Mouse (Mus musculus) C2C12 (cell line): ENCODE measurements around the gene Gm42791. TPM values are rescaled to one million over a fixed set of nuclear protein-coding genes. Genes with fewer than 3 reads are reported as not detected.

Experiments
- H3K27me3 ChIP-seq: one replicate; pipeline ENCODE4 v1.6.1; 2011; ENCODE audit not compliant: control insufficient read depth, insufficient read depth, insufficient read length
- H3K36me3 ChIP-seq: one replicate; pipeline ENCODE4 v1.6.1; 2011; ENCODE audit not compliant: control insufficient read depth, insufficient read depth
- H3K4me3 ChIP-seq: one replicate; pipeline ENCODE4 v1.5.1; 2011; ENCODE audit warnings: mild to moderate bottlenecking, control low read depth; ENCODE audit not compliant: poor library complexity, insufficient read depth, severe bottlenecking
- H3K79me2 ChIP-seq: one replicate; pipeline ENCODE4 v1.6.1; 2011; ENCODE audit not compliant: control insufficient read depth, insufficient read depth
- H3K79me3 ChIP-seq: one replicate; pipeline ENCODE4 v1.6.1; 2011; ENCODE audit warnings: low read depth, control low read depth
- H3ac ChIP-seq: one replicate; pipeline ENCODE3; 2011; ENCODE audit warnings: low read depth; ENCODE audit not compliant: control insufficient read depth, insufficient read length
- CEBPB ChIP-seq: IDR thresholded peaks from one replicate; pipeline ENCODE4 v1.6.1; 2011; ENCODE audit warnings: low read depth, mild to moderate bottlenecking, control low read depth, moderate library complexity
- CTCF ChIP-seq: IDR thresholded peaks from one replicate; pipeline ENCODE4 v1.5.1; 2011; ENCODE audit not compliant: control insufficient read depth, insufficient read depth, insufficient read length
- FOSL1 ChIP-seq: IDR thresholded peaks from one replicate; pipeline ENCODE4 v1.8.0; 2011; ENCODE audit warnings: mild to moderate bottlenecking, low read length; ENCODE audit not compliant: poor library complexity, insufficient read depth, severe bottlenecking
- MAX ChIP-seq: IDR thresholded peaks from one replicate; pipeline ENCODE4 v1.6.1; 2011; ENCODE audit warnings: mild to moderate bottlenecking, control low read depth
- MYOD1 ChIP-seq: IDR thresholded peaks from one replicate; pipeline ENCODE4 v1.6.1; 2011; ENCODE audit warnings: low read depth; ENCODE audit not compliant: control insufficient read depth, insufficient read length
- MYOG ChIP-seq: IDR thresholded peaks from one replicate; pipeline ENCODE4 v1.6.1; 2011; ENCODE audit not compliant: control insufficient read depth, insufficient read length; ENCODE audit errors: extremely low read depth
- USF1 ChIP-seq: IDR thresholded peaks from one replicate; pipeline ENCODE4 v1.6.1; 2011; ENCODE audit warnings: low read depth, mild to moderate bottlenecking, control low read depth, moderate library complexity
- polyA plus RNA-seq: library from polyadenylated mRNA; unstranded; fragments of >200 nt; fragmentation: generic; extraction: Trizol; gene quantifications from one replicate; pipeline ENCODE4 v1.2.1, GENCODE M21; 2012; ENCODE audit warnings: missing spikeins

The Gm42791 gene
- polyA plus RNA-seq, 1 experiment, result not detected

DNA sequence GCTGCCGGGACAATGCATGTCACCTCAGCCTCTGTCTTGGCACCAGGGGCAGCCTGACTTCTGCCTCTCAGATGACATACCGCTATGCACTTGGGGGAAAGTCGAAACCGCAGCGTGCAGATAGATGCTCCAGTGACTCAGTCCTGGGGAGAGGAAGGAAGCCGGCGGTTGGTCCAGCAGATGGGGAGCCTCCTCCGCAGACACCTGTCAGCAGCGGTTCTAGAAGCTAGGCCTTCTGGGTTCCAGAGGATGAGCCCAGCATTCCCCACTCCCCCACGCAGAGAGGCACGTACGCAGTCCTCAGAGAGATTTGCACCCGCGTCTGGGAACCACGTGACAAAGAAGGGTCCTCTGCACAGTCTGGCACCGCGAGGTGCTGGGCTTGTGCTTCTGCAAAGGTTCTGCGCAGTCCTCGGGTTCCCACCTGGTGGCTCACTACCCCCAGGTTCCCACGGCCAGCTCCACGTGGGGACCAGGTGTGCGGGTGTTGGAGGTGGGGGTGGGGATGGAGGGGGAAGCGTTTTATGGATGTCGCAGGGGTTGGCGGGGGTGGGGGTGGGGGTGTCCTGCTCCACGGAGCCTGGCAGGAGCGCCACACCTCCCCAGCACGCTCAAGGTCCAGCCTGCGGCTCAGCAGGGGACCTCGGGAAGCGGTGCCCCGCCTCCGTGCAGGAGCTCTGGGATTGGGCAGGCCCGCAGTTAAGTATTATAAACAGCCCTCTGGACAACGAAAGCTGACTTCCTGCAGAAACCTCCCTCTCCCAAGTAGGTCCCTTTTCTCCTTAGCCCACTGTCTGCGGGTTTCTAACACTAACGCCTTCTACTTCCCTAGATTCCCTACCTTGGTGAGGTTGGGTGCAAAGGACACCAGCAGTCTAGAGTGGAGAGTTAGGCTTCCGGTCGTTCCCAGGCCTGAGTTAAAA, 35.6 kb downstream of the Gm42791 start:
- TF ChIP-seq FOSL1 (peak; percentile 20), MAX (peak; percentile 77), CTCF (no peak), USF1 (peak; percentile 62), MYOD1 (peak; percentile 89), CEBPB (no peak), MYOG (no peak)
- Histone ChIP-seq H3K36me3 (no peaks in the 10 kb centered on the region), H3K4me3 (no peak overlapping the region), H3ac (no peak overlapping the region), H3K79me2 (no peaks in the 10 kb centered on the region), H3K27me3 (no peaks in the 10 kb centered on the region), H3K79me3 (no peaks in the 10 kb centered on the region)

DNA sequence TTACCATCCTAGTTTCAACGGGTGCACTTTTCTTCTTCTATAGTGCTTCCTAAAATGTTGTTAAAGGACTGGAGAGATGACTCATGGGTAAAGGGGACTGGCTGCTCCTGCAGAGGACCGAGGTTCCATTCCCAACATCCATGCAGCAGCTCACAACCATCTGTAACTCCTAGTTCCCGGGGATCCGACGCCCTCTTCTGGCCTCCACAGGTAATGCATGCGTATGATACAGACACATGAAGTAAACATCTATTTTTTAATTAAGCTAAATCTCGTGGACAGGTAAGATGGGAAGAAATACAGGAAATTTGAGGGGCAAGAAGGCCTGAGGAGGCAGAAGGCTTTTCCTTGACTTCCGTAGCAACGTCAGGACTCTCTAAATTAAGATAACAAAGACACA, 36.6 kb downstream of the Gm42791 start:
- no peaks in the 10 kb centered on the region for H3K79me2 ChIP-seq
- no peaks in the 10 kb centered on the region for H3K36me3 ChIP-seq
- no peak for TF ChIP-seq USF1
- TF ChIP-seq MAX, result no peak
- no peak for TF ChIP-seq CTCF
- TF ChIP-seq CEBPB, result no peak
- no peak for TF ChIP-seq MYOG
- no peak for TF ChIP-seq MYOD1
- TF ChIP-seq FOSL1, result no peak
- no peaks in the 10 kb centered on the region for H3K79me3 ChIP-seq
- H3K27me3 ChIP-seq, result no peaks in the 10 kb centered on the region
- H3K4me3 ChIP-seq, result no peak overlapping the region
- H3ac ChIP-seq, result no peak overlapping the region

DNA sequence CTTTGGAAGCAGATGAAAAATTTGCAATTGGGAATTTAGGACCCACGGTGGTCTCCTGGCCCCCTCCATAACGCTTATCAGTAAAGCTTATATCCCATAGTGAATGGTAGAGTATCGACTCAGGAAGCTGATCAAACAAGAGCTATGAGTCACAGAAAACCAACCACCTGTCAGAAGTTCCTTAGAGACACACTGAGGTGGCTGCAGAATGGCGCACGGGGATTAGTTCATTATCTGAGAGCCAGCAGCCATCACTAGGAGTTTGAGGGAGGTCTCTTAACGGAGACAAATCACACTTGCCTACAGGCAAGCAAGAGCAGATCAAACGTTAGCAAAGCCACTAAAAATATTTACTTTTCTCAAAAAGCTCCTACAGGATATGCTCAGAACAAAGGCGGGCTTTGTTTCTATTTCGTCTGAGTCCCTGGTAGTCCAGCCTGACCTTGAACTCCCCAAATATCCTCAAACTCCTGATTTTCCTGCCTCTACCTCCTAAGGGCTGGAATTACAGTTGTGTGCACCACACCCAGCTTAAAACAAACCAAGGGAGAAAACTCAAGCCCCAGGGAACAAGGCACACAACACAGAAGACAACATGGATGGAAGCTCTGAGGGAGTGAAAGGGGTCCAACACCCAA, 37.9 kb downstream of the Gm42791 start:
- H3K36me3 ChIP-seq, result no peaks in the 10 kb centered on the region
- H3K27me3 ChIP-seq, result no peaks in the 10 kb centered on the region
- H3K79me2 ChIP-seq, result no peaks in the 10 kb centered on the region
- H3K4me3 ChIP-seq, result no peak overlapping the region
- no peak overlapping the region for H3ac ChIP-seq
- no peaks in the 10 kb centered on the region for H3K79me3 ChIP-seq
- TF ChIP-seq MYOG (no peak), CTCF (no peak), CEBPB (no peak), MAX (no peak), MYOD1 (no peak), USF1 (no peak), FOSL1 (no peak)

DNA sequence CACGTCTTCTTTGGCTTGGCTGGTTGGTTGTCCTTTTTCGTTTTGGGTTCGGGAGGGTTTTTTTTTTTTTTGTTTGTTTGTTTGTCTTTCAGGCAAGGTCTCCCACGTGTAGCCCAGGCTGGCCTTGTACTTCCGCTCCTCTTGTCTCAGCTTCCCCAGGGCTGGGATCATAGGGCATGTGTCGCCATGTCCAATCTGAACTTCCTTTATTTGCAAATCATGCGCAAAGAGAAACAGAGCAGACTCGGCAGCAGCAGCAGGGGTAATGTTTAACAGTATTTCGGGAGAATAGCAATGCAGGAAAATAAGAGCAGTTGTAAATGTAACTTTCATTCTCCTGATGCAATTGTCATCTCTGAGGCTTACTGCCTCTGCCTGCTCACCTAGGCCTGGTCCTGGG, 38.9 kb downstream of the Gm42791 start:
- no peak overlapping the region for H3K4me3 ChIP-seq
- H3K27me3 ChIP-seq, result no peaks in the 10 kb centered on the region
- H3K79me3 ChIP-seq, result no peaks in the 10 kb centered on the region
- no peaks in the 10 kb centered on the region for H3K36me3 ChIP-seq
- no peaks in the 10 kb centered on the region for H3K79me2 ChIP-seq
- no peak overlapping the region for H3ac ChIP-seq
- TF ChIP-seq MYOD1 (no peak), CEBPB (no peak), MAX (no peak), FOSL1 (no peak), MYOG (no peak), USF1 (no peak), CTCF (no peak)

DNA sequence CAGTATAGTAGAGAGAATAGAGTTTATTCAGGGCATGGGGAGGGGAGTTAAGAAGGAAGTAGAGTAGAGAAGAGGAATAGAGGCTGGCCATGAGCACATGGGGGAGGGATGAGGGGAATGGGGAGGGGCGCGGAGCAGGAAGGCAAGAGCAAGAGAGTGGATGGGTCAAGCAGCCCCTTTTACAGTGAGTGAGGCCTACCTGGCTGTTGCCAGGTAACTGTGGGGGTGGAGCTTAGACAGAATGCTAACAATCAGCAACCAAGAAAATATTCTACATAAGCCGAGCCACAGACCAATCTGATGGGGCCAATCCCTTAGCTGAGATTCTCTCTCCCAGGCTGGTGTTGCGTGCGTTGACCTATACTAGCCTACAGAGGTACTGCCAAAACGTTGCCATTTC, 39.4 kb downstream of the Gm42791 start:
- Histone ChIP-seq H3K36me3 (no peaks in the 10 kb centered on the region), H3K4me3 (no peak overlapping the region), H3K79me3 (no peaks in the 10 kb centered on the region), H3K79me2 (no peaks in the 10 kb centered on the region), H3ac (no peak overlapping the region), H3K27me3 (no peaks in the 10 kb centered on the region)
- TF ChIP-seq USF1 (no peak), CEBPB (no peak), FOSL1 (no peak), MAX (no peak), MYOD1 (no peak), CTCF (no peak), MYOG (no peak)
